Mouse (Mus musculus): Measurements from ENCODE around the gene Btk.

DNA sequence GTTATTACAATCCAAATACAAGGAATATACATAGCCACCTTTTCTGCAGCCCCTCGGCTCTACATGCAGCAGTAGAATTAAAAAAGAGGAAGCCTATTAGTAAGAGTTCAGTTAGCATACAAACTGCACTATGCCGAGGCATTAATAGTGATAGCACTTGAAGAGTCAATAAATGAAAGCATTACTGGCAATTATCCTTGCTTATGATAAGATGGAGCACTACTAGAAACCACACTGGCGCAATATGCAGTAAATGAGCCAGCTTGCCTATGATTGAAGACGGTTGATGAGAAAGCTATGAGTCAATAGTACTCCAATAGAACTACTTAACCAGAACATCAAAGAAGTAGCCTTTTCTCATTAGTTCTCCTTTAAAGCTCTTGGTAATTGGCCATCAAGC lies 5.5 kb downstream of the Btk start:
- TF ChIP-seq CTCF (IDR thresholded peaks at IDR 0.05; ENCODE audit: low read depth, low read length) (no peak), POLR2A (IDR thresholded peaks at IDR 0.05; ENCODE audit: borderline replicate concordance, low read depth, low read length) (no peak)
